ENCODE assay signal across 27 mouse cellular contexts in the genomic region with DNA sequence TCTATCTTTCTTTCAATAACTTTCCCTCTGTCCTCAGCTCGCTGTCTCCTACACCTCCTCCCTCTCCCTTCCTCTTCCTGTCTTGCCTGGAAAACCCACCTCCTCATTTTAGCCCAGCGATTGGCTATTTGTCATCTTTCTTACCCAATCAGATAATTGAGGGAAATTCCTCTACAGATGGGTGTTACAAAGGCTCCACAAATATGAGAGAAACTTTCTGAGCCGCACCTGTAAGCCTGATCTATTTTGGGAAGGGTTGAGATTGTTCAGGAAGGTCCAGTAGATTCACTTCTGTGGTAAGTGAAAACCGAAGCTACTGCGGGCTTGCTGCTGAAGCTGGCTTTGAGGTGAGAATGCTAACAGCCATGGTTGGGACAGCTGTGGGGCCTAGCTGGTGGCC. TPM values are rescaled to one million over a fixed set of nuclear protein-coding genes. Genes with fewer than 3 reads are reported as not detected.
"Had no signal": no experiment of that assay in that cellular context is flagged by ENCODE, and none has a peak within 500 bp of the region (broad histone marks: within the 10 kb centered on the region; RNA-seq: fewer than 3 reads in every experiment).

No protein-coding gene starts in this region.

- DNase-seq: gastrocnemius, postnatal 14 days; gastrocnemius, postnatal 36 days; heart, adult 18-20 months; heart, postnatal 14 days; heart, postnatal 36 days; kidney, adult 11 months; kidney, adult 2 months; kidney, adult 9 months; kidney, postnatal 14 days; kidney, postnatal 36 days; layer of hippocampus, adult 9-11 months; layer of hippocampus, postnatal 36 days; left cerebral cortex, postnatal 4 days had no signal

- H3K27ac ChIP-seq: heart, embryonic 10.5 days; hindbrain, embryonic 13.5 days; hindbrain, embryonic 15.5 days; hindbrain, postnatal 0 days; kidney, embryonic 15.5 days; kidney, postnatal 0 days; limb, embryonic 13.5 days; limb, embryonic 15.5 days; liver, embryonic 12.5 days; liver, embryonic 14.5 days had no signal

- H3K4me3 ChIP-seq: heart, embryonic 10.5 days; heart, embryonic 12.5 days; hindbrain, embryonic 13.5 days; hindbrain, embryonic 15.5 days; kidney, embryonic 15.5 days; limb, embryonic 13.5 days; limb, embryonic 15.5 days; liver, embryonic 12.5 days had no signal

RNA-seq across cellular contexts. Expression of gene Pou3f3, which starts 31.6 kb away (rescaled TPM):
- total RNA-seq: gastrocnemius, adult 18-20 months; gastrocnemius, postnatal 14 days; gastrocnemius, postnatal 36 days; heart, postnatal 14 days; heart, postnatal 36 days; hematopoietic stem cell, adult 5-6 weeks; liver, adult 2 months had no signal
